Mouse (Mus musculus): ENCODE measurements around the gene Nop2. TPM values are rescaled to one million over a fixed set of nuclear protein-coding genes. Genes with fewer than 3 reads are reported as not detected.
A peak's percentile ranks its signal among the peaks of the same experiment; 100 is the strongest.

The Nop2 gene
- polyA plus RNA-seq, 1 experiment from 2014 or later, result 56.6 TPM

DNA sequence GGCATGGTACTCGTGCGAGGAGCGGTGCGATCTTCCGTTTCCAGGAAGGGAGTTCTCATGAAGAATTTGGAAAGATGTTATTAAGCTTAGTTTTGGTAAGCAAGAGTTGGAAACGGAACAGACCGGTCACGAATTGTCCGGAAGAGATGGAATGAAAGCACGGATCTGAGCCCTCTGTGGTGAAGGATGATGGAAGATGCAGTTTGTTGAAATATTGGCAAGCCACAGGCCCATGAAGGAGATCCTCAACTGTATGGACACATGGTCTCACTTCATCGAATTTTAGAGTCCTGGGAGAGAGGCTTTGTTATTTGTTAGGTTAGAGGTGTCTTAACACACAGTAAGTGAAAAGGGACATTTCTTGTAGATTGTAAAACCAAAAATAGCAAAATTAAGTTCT lies 761 bp downstream of the Nop2 start:
- 7% methylated on average over 11 of the region's 11 CpGs for WGBS
- no peak for ATAC-seq (ENCODE audit: insufficient read depth, low FRiP score)
- peak overlapping the region; percentile 34 for H3K27ac ChIP-seq (ENCODE audit: low read length)

DNA sequence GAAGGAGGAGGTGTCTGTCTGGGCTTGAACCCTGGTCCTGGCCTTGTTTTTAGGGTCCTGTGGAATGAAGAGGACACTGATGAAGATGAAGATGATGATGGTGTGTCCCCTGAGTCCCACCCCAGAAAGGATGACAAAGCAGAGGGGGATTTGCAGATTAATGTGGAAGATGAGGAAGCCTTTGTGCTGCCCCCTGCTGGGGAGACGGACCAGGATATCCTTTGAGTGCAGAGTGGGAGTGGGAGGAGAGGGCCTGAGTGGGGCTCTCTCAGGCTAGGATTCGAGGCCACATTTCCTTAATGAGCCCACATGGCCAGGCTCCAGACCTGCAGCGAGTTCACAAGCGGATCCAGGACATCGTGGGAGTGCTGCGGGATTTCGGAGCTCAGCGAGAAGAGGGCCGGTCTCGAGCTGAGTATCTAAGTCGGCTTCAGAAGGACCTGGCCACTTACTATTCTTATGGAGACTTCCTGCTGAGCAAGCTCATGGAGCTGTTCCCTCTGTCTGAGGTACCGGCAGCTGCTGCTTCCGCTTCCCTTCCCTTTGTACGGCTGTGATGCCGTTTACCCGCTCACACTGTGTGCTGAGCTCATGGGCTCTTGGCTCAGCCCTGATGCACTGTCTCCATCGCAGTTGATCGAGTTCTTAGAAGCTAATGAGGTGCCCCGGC lies 5.4 kb downstream of the Nop2 start:
- H3K27ac ChIP-seq (ENCODE audit: low read length), result no peak overlapping the region
- 86% methylated on average over 19 of the region's 19 CpGs for WGBS

More for the DNA sequence above, 761 bp downstream of the Nop2 start:
- Histone ChIP-seq H3K9ac (ENCODE audit: low read length) (peak overlapping the region; percentile 90), H3K9me3 (replicated peaks; ENCODE audit: control insufficient read depth, low read length) (no peaks in the 10 kb centered on the region), H3K4me3 (replicated peaks; ENCODE audit: low read length) (peak overlapping the region; percentile 88), H3K27me3 (ENCODE audit: control insufficient read depth, insufficient read depth, low read length) (no peaks in the 10 kb centered on the region), H3K4me1 (ENCODE audit: control insufficient read depth, insufficient read depth, low read length) (peaks cover 4% of the 10 kb centered on the region; the same call in 1 of the 2 replicates), H3K4me2 (ENCODE audit: low read depth, low read length) (peak overlapping the region; percentile 92), H3K36me3 (ENCODE audit: control insufficient read depth, insufficient read depth, low read length) (peaks cover 18% of the 10 kb centered on the region)

DNA sequence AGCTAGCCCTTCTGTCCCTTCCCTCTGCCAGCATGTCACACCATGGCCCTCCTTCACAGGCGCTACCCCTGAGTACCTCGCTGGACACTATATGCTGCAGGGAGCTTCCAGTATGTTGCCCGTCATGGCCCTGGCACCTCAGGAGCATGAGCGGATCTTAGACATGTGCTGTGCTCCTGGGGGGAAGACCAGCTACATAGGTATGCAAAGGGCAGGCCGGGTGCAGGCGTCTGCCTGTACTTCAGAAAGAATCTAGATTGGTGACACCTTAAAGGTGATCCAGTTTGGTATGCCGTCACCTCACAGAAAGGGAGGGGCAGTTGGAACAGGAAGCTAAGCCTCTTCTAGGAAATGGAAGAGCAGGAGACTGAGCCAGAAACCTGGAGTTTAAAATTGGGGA lies 8.0 kb downstream of the Nop2 start:
- WGBS, result 91% methylated on average over 7 of the region's 7 CpGs
- Histone ChIP-seq H3K4me2 (ENCODE audit: low read depth, low read length) (no peak overlapping the region), H3K9me3 (replicated peaks; ENCODE audit: control insufficient read depth, low read length) (no peaks in the 10 kb centered on the region), H3K9ac (ENCODE audit: low read length) (no peak overlapping the region), H3K27ac (ENCODE audit: low read length) (no peak overlapping the region), H3K4me1 (ENCODE audit: control insufficient read depth, insufficient read depth, low read length) (no peaks in the 10 kb centered on the region), H3K27me3 (ENCODE audit: control insufficient read depth, insufficient read depth, low read length) (no peaks in the 10 kb centered on the region), H3K4me3 (replicated peaks; ENCODE audit: low read length) (no peak overlapping the region), H3K36me3 (ENCODE audit: control insufficient read depth, insufficient read depth, low read length) (peaks cover 48% of the 10 kb centered on the region)
- ATAC-seq (ENCODE audit: insufficient read depth, low FRiP score), result no peak

More for the DNA sequence above, 5.4 kb downstream of the Nop2 start:
- ATAC-seq (ENCODE audit: insufficient read depth, low FRiP score), result no peak
- H3K36me3 ChIP-seq (ENCODE audit: control insufficient read depth, insufficient read depth, low read length), result peaks cover 46% of the 10 kb centered on the region
- no peak overlapping the region for H3K9ac ChIP-seq (ENCODE audit: low read length)
- H3K4me3 ChIP-seq (replicated peaks; ENCODE audit: low read length), result no peak overlapping the region
- H3K4me1 ChIP-seq (ENCODE audit: control insufficient read depth, insufficient read depth, low read length), result no peaks in the 10 kb centered on the region
- no peaks in the 10 kb centered on the region for H3K27me3 ChIP-seq (ENCODE audit: control insufficient read depth, insufficient read depth, low read length)
- no peaks in the 10 kb centered on the region for H3K9me3 ChIP-seq (replicated peaks; ENCODE audit: control insufficient read depth, low read length)
- no peak overlapping the region for H3K4me2 ChIP-seq (ENCODE audit: low read depth, low read length)

DNA sequence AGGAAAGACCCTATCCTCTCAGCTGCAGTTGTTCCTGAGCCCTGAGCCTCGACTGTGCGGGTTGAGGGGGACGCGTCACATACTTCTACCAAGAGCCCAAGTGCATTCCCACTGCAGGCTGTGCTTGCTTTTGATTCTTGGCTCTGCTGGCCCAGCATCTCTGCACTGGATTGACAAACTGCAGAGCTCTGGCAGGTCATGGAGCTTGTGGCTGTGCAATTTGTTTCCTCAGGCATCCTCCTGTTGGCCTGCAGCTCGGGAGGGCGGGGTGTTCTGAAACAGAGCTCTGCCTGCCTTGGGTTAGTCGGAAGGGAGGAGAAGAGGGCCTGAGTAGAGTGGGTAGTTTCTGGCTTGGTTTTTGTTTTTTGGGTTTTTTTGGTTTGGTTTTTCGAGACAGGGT lies 10.7 kb downstream of the Nop2 start:
- Histone ChIP-seq H3K36me3 (ENCODE audit: control insufficient read depth, insufficient read depth, low read length) (peaks cover 35% of the 10 kb centered on the region), H3K9ac (ENCODE audit: low read length) (no peak overlapping the region), H3K4me2 (ENCODE audit: low read depth, low read length) (no peak overlapping the region), H3K27me3 (ENCODE audit: control insufficient read depth, insufficient read depth, low read length) (no peaks in the 10 kb centered on the region), H3K4me1 (ENCODE audit: control insufficient read depth, insufficient read depth, low read length) (peaks cover 14% of the 10 kb centered on the region), H3K4me3 (replicated peaks; ENCODE audit: low read length) (no peak overlapping the region), H3K27ac (ENCODE audit: low read length) (no peak overlapping the region), H3K9me3 (replicated peaks; ENCODE audit: control insufficient read depth, low read length) (no peaks in the 10 kb centered on the region)
- no peak for ATAC-seq (ENCODE audit: insufficient read depth, low FRiP score)
- WGBS, result 90% methylated on average over 8 of the region's 8 CpGs

DNA sequence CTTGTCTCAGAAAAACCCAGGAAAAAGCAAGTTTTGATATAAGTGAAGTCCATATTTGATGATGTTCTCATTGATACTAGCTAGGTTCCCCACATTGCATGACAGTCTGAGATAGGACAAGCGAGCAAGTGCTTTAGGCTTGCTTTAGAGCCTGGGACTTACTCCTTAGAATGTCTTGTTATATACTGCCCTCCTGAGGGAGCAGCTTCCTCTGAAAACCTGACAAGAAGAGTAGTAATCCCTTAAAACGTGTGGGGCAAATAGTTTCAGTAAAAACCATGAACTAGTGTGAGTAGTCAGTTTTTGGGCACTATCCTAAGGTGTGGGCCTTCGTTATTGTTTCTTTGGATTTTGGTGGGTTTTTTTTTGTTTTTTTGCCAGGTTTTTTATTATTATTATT lies 11.4 kb downstream of the Nop2 start:
- Histone ChIP-seq H3K4me2 (ENCODE audit: low read depth, low read length) (no peak overlapping the region), H3K27me3 (ENCODE audit: control insufficient read depth, insufficient read depth, low read length) (no peaks in the 10 kb centered on the region), H3K4me3 (replicated peaks; ENCODE audit: low read length) (no peak overlapping the region), H3K27ac (ENCODE audit: low read length) (no peak overlapping the region), H3K4me1 (ENCODE audit: control insufficient read depth, insufficient read depth, low read length) (peaks cover 16% of the 10 kb centered on the region), H3K9ac (ENCODE audit: low read length) (no peak overlapping the region), H3K9me3 (replicated peaks; ENCODE audit: control insufficient read depth, low read length) (no peaks in the 10 kb centered on the region), H3K36me3 (ENCODE audit: control insufficient read depth, insufficient read depth, low read length) (peaks cover 33% of the 10 kb centered on the region)
- 72% methylated on average over 3 of the region's 3 CpGs for WGBS
- ATAC-seq (ENCODE audit: insufficient read depth, low FRiP score), result no peak

DNA sequence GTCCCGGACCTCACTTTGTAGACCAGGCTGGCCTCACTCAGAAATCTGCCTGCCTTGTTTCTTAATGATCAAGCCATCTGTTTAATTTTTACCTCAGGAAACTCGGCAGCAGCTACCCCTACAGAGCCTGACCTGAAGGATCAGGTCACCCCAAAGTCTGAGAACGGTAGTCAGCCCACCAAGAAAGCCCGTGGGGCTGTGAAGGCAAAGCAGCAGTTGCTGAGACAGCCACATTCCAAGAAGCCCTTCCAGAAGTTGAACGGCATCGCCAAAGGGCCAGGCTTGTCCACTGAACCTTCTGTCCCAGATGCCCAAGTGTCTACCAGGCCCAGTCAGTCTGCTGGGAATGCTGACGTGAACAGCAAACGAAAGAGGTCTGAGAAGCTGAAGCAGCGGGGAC lies 12.2 kb downstream of the Nop2 start:
- 80% methylated on average over 9 of the region's 9 CpGs for WGBS
- H3K9ac ChIP-seq (ENCODE audit: low read length), result no peak overlapping the region
- peaks cover 16% of the 10 kb centered on the region for H3K4me1 ChIP-seq (ENCODE audit: control insufficient read depth, insufficient read depth, low read length)
- no peak for ATAC-seq (ENCODE audit: insufficient read depth, low FRiP score)
- no peak overlapping the region for H3K4me3 ChIP-seq (replicated peaks; ENCODE audit: low read length)
- H3K4me2 ChIP-seq (ENCODE audit: low read depth, low read length), result no peak overlapping the region
- H3K27me3 ChIP-seq (ENCODE audit: control insufficient read depth, insufficient read depth, low read length), result no peaks in the 10 kb centered on the region
- peaks cover 28% of the 10 kb centered on the region for H3K36me3 ChIP-seq (ENCODE audit: control insufficient read depth, insufficient read depth, low read length)
- H3K27ac ChIP-seq (ENCODE audit: low read length), result no peak overlapping the region
- H3K9me3 ChIP-seq (replicated peaks; ENCODE audit: control insufficient read depth, low read length), result no peaks in the 10 kb centered on the region

DNA sequence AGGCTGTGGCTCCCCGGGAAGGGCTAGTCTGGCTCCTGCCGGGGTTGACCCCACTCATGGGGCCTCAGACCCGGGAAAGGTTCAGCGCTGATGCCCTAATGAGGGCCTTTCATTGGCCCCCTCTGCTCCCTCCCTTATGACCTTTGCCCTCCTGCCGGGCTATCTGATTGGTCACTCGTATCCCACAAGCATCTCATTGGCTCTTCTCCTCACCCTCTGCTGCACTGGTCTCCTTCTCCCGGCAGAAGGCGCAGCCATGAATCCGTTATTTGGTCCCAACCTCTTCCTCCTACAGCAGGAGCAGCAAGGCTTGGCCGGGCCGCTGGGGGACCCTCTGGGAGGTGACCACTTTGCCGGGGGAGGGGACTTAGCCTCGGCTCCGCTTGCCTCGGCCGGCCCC lies 13.3 kb downstream of the Nop2 start, which contains the start of gene Iffo1:
Gene Iffo1 (plus strand): TSS at position 241 of the 400 bp plus-strand sequence.
- Histone ChIP-seq H3K4me3 (replicated peaks; ENCODE audit: low read length) (peak within 1 kb of the TSS; percentile 70), H3K4me2 (ENCODE audit: low read depth, low read length) (peak within 1 kb of the TSS; percentile 77), H3K36me3 (ENCODE audit: control insufficient read depth, insufficient read depth, low read length) (peaks cover 18% of the 10 kb centered on the region; the same call in 1 of the 2 replicates), H3K9me3 (replicated peaks; ENCODE audit: control insufficient read depth, low read length) (no peaks in the 10 kb centered on the region), H3K27ac (ENCODE audit: low read length) (peak within 1 kb of the TSS; percentile 88), H3K27me3 (ENCODE audit: control insufficient read depth, insufficient read depth, low read length) (no peaks in the 10 kb centered on the region), H3K4me1 (ENCODE audit: control insufficient read depth, insufficient read depth, low read length) (peaks cover 18% of the 10 kb centered on the region), H3K9ac (ENCODE audit: low read length) (peak within 1 kb of the TSS; percentile 76)
- peak; percentile 89 for ATAC-seq (ENCODE audit: insufficient read depth, low FRiP score)
- WGBS, result 2% methylated on average over 16 of the region's 16 CpGs

DNA sequence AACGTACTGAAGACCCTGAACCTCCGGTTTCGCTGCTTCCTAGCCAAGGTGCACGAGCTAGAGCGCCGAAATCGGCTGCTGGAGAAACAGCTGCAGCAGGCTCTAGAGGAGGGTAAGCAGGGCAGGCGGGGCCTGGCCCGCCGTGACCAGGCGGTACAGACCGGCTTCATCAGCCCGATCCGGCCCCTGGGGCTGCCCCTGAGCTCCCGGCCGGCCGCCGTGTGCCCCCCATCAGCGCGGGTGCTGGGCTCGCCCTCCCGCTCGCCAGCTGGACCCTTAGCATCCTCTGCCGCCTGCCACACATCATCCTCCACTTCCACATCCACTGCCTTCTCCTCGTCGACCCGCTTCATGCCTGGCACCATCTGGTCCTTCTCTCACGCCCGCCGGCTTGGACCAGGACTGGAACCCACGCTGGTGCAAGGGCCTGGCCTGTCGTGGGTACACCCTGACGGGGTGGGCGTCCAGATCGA lies 13.8 kb downstream of the Nop2 start:
- peaks cover 17% of the 10 kb centered on the region; the same call in 1 of the 2 replicates for H3K36me3 ChIP-seq (ENCODE audit: control insufficient read depth, insufficient read depth, low read length)
- peak overlapping the region; percentile 76 for H3K9ac ChIP-seq (ENCODE audit: low read length)
- H3K4me2 ChIP-seq (ENCODE audit: low read depth, low read length), result peak overlapping the region; percentile 77
- H3K4me1 ChIP-seq (ENCODE audit: control insufficient read depth, insufficient read depth, low read length), result peaks cover 18% of the 10 kb centered on the region
- H3K4me3 ChIP-seq (replicated peaks; ENCODE audit: low read length), result peak overlapping the region; percentile 70
- WGBS, result 5% methylated on average over 35 of the region's 35 CpGs
- H3K27me3 ChIP-seq (ENCODE audit: control insufficient read depth, insufficient read depth, low read length), result no peaks in the 10 kb centered on the region
- peak overlapping the region; percentile 88 for H3K27ac ChIP-seq (ENCODE audit: low read length)
- H3K9me3 ChIP-seq (replicated peaks; ENCODE audit: control insufficient read depth, low read length), result no peaks in the 10 kb centered on the region
- ATAC-seq (ENCODE audit: insufficient read depth, low FRiP score), result peak; percentile 38

DNA sequence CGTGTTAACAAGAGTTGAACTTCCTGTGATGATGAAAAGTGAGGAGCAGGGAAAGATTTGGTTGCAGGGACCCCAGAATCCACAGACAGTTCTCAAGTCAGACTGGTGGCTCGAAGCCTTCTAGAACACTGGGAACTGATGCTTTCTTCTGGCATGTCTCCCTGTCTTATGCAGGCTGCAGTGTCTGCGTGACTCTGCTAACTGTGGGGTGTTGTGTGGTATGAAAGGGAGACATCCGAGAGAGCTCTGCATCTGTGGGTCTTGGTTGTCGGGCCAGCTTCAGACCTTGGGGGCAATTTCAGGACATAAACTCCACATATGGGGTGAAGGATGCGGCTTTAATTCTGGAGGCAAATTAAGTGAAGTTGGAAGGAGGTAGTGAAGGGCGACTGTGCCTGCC lies 14.4 kb downstream of the Nop2 start:
- no peak overlapping the region; the same call in 1 of the 2 replicates for H3K27ac ChIP-seq (ENCODE audit: low read length)

More for the DNA sequence above, 14.4 kb downstream of the Nop2 start:
- peak overlapping the region; percentile 77 for H3K4me2 ChIP-seq (ENCODE audit: low read depth, low read length)
- no peaks in the 10 kb centered on the region for H3K27me3 ChIP-seq (ENCODE audit: control insufficient read depth, insufficient read depth, low read length)
- peak overlapping the region; percentile 76 for H3K9ac ChIP-seq (ENCODE audit: low read length)
- H3K9me3 ChIP-seq (replicated peaks; ENCODE audit: control insufficient read depth, low read length), result no peaks in the 10 kb centered on the region
- H3K4me3 ChIP-seq (replicated peaks; ENCODE audit: low read length), result peak overlapping the region; percentile 70
- 55% methylated on average over 7 of the region's 7 CpGs for WGBS
- H3K4me1 ChIP-seq (ENCODE audit: control insufficient read depth, insufficient read depth, low read length), result peaks cover 18% of the 10 kb centered on the region
- H3K36me3 ChIP-seq (ENCODE audit: control insufficient read depth, insufficient read depth, low read length), result peaks cover 16% of the 10 kb centered on the region; the same call in 1 of the 2 replicates
- ATAC-seq (ENCODE audit: insufficient read depth, low FRiP score), result no peak

Measured in stomach, embryonic 16.5 days (tissue).